Mouse (Mus musculus): Measurements from ENCODE around the gene Tanc1. TPM values are rescaled to one million over a fixed set of nuclear protein-coding genes. Genes with fewer than 3 reads are reported as not detected.

Gene Tanc1
- polyA plus RNA-seq, 1 experiment: not detected

DNA sequence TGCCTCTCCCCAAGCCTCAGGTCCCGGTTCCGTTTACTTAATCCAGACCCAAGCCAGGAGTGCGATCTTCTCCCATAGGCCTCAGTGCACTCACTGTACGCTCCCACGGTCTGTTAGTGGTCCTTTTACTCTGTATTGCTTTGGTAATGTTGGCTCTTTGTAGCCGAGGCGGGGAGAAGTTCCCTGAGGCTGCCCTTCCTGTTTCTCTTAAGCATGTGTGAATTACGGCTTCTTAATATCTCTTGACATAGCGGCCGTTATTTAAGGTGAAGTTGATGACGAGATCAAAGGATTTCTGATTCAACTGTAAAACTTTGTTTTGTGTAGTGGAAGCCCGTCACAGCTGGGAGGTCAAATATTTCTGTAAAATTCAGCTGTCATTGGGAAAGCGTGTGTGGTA is 173.8 kb downstream of the Tanc1 start:
- H3K4me1 ChIP-seq (ENCODE audit: control insufficient read depth, insufficient read depth, low read length): no peaks in the 10 kb centered on the region
- TF ChIP-seq CTCF (IDR thresholded peaks at IDR 0.05; ENCODE audit: insufficient read depth, low read depth, low read length): no peak
- TF ChIP-seq POLR2A (IDR thresholded peaks at IDR 0.05; ENCODE audit: insufficient read depth, low read depth, low read length): no peak
- 92% methylated on average over 13 of the region's 13 CpGs for WGBS
- no peak overlapping the region for H3K4me3 ChIP-seq (ENCODE audit: insufficient read depth, low read depth, low read length)
- no peak overlapping the region for H3K27ac ChIP-seq (ENCODE audit: insufficient read depth, low read depth, low read length)

DNA sequence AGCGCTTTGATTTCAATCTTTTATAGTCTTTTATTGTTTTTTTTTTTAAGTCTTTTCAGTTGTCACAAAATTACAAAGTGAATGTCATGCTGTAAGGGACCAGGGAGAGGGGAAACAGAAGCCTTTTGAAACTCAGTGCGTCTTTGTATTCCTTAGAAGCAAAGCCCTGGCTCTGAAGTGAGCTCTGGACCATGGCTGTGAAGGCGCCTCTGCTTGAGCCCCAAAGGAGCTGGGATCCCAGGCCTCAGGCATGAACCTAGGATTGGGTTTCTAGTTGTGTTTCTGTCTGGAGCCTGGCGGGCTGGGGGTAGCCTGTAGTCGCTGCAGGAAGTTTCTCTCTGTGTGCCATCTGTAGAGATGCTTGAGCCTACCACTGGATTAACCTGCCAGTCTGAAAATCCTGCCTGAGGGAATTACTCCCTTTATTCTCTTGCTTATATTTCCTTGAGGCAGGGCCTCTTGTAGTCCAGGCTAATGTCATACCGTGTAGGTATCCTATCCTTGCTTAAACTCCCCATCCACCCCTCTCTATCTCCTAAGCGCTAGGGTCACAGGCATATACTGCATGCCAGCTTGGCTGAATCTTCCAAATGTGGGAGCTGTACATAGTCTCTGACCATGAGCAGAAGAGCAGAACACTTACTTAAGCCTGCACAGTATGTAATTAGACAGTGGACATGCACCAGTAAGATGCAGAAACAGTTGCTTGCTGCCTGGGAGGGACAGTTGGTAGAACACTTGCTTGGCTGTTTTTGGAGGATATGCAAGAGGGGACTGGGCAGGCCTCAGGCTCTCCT is 177.1 kb downstream of the Tanc1 start:
- TF ChIP-seq POLR2A (IDR thresholded peaks at IDR 0.05; ENCODE audit: insufficient read depth, low read depth, low read length): no peak
- TF ChIP-seq CTCF (IDR thresholded peaks at IDR 0.05; ENCODE audit: insufficient read depth, low read depth, low read length): no peak
- Histone ChIP-seq H3K4me3 (ENCODE audit: insufficient read depth, low read depth, low read length) (no peak overlapping the region), H3K4me1 (ENCODE audit: control insufficient read depth, insufficient read depth, low read length) (no peaks in the 10 kb centered on the region), H3K27ac (ENCODE audit: insufficient read depth, low read depth, low read length) (no peak overlapping the region)
- WGBS: 80% methylated on average over 7 of the region's 7 CpGs

DNA sequence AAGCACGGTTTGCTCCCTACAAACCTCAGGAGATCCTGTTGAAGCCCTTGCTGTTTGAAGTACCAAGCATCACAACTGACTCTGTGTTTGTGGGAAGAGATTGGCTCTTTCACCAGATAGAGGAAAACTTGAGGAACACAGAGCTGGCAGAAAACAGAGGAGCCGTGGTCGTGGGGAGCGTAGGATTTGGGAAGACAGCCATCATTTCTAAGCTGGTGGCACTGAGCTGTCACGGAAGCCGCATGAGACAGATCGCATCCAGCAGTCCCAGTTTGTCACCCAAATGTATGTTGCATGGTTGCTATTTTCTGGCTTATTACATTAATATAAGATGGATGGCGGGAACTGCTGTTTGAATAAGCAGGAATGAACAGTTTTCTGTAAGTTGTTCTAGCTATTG is 179.8 kb downstream of the Tanc1 start:
- H3K4me1 ChIP-seq (ENCODE audit: control insufficient read depth, insufficient read depth, low read length): no peaks in the 10 kb centered on the region
- TF ChIP-seq CTCF (IDR thresholded peaks at IDR 0.05; ENCODE audit: insufficient read depth, low read depth, low read length): no peak
- TF ChIP-seq POLR2A (IDR thresholded peaks at IDR 0.05; ENCODE audit: insufficient read depth, low read depth, low read length): no peak
- H3K27ac ChIP-seq (ENCODE audit: insufficient read depth, low read depth, low read length): no peak overlapping the region
- H3K4me3 ChIP-seq (ENCODE audit: insufficient read depth, low read depth, low read length): no peak overlapping the region
- 88% methylated on average over 8 of the region's 8 CpGs for WGBS

DNA sequence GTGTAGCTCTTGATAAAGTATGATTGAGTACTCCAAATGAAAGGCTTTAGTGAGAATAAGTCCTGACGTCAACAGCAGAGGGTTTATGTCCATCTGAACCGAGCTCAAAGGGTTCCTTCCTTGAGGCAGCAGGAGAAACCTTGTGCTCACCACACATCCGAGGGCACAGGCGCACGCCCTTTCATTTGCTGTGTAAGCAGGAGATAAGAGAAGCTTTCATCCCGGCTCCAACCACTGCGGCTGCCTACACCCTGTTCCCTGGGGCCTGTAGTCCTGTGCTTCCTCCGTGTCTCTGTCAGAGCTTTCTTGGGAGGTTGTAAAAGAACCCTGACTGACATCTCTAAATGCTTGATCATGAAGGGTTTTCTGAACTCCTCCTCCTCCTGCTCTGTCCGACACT is 181.5 kb downstream of the Tanc1 start:
- no peak for TF ChIP-seq POLR2A (IDR thresholded peaks at IDR 0.05; ENCODE audit: insufficient read depth, low read depth, low read length)
- no peak for TF ChIP-seq CTCF (IDR thresholded peaks at IDR 0.05; ENCODE audit: insufficient read depth, low read depth, low read length)
- Histone ChIP-seq H3K4me1 (ENCODE audit: control insufficient read depth, insufficient read depth, low read length) (no peaks in the 10 kb centered on the region), H3K4me3 (ENCODE audit: insufficient read depth, low read depth, low read length) (no peak overlapping the region), H3K27ac (ENCODE audit: insufficient read depth, low read depth, low read length) (no peak overlapping the region)
- WGBS: 88% methylated on average over 9 of the region's 9 CpGs

DNA sequence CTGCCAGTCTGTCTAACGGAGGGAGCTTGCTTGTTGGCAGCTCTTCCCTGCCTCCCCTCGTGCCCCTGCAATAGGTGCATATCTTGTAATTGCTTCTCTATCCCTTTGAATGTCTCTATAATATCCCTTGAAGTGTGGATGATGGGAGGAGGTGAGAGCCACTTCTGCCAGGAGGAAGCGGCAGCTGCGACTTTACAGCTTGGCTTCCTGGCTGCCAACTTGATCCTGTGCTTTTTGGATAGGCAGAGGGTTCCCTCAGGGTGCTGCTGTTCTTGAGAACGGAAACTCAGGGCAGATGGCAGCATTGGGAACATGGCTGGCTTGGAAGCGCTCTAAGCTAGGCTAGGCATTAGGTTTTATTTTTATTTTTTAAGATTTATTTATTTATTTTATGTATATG is 183.0 kb downstream of the Tanc1 start:
- TF ChIP-seq CTCF (IDR thresholded peaks at IDR 0.05; ENCODE audit: insufficient read depth, low read depth, low read length) (no peak), POLR2A (IDR thresholded peaks at IDR 0.05; ENCODE audit: insufficient read depth, low read depth, low read length) (no peak)
- no peak overlapping the region for H3K27ac ChIP-seq (ENCODE audit: insufficient read depth, low read depth, low read length)
- H3K4me1 ChIP-seq (ENCODE audit: control insufficient read depth, insufficient read depth, low read length): no peaks in the 10 kb centered on the region
- WGBS: 86% methylated on average over 6 of the region's 6 CpGs
- no peak overlapping the region for H3K4me3 ChIP-seq (ENCODE audit: insufficient read depth, low read depth, low read length)

DNA sequence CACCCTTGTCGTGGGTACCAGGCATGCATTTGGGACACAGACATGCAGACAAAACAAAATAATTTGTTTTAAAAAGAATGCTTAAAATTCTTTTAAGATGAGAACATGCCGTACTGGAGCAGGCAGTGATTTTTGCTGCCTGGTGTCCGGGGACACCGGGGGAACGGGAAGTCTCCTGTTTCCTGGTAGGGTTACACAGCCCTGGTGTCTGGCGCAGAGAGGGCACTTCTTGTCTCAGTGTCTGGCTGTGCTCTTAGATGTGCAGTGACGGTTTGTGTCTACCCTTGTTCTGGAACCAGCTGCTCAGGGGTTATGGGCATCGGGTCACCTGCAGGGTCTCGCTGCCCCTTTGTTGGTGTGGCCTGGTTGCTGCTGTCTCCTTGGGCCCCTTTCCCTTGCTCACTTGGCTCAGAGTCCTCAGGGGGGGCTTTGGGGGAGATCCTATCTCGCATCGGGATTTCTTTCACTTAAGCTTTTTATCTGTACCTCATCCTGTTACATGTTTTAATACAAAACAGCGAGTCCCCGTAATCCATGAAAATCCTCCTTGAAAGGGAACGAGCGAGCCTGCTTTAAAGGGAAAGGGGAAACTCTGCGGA is 187.2 kb downstream of the Tanc1 start:
- Histone ChIP-seq H3K4me1 (ENCODE audit: control insufficient read depth, insufficient read depth, low read length) (no peaks in the 10 kb centered on the region), H3K4me3 (ENCODE audit: insufficient read depth, low read depth, low read length) (no peak overlapping the region), H3K27ac (ENCODE audit: insufficient read depth, low read depth, low read length) (no peak overlapping the region)
- WGBS: 82% methylated on average over 16 of the region's 16 CpGs
- TF ChIP-seq POLR2A (IDR thresholded peaks at IDR 0.05; ENCODE audit: insufficient read depth, low read depth, low read length): no peak
- no peak for TF ChIP-seq CTCF (IDR thresholded peaks at IDR 0.05; ENCODE audit: insufficient read depth, low read depth, low read length)

DNA sequence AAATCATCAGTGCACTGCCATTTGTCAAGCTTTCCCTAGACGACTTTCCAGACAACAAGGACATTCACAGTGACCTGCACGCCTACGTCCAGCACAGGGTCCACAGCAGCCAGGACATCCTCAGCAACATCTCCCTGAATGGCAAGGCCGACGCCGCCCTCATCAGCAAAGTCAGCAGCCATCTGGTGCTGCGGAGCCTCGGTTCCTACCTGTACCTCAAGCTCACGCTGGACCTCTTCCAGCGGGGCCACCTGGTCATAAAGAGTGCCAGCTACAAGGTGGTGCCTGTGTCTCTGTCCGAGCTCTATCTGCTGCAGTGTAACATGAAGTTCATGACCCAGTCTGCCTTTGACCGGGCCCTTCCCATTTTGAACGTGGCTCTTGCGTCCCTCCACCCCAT is 187.7 kb downstream of the Tanc1 start:
- H3K27ac ChIP-seq (ENCODE audit: insufficient read depth, low read depth, low read length): no peak overlapping the region
- H3K4me1 ChIP-seq (ENCODE audit: control insufficient read depth, insufficient read depth, low read length): no peaks in the 10 kb centered on the region
- TF ChIP-seq CTCF (IDR thresholded peaks at IDR 0.05; ENCODE audit: insufficient read depth, low read depth, low read length): no peak
- no peak for TF ChIP-seq POLR2A (IDR thresholded peaks at IDR 0.05; ENCODE audit: insufficient read depth, low read depth, low read length)
- no peak overlapping the region for H3K4me3 ChIP-seq (ENCODE audit: insufficient read depth, low read depth, low read length)
- WGBS: 91% methylated on average over 14 of the region's 14 CpGs

DNA sequence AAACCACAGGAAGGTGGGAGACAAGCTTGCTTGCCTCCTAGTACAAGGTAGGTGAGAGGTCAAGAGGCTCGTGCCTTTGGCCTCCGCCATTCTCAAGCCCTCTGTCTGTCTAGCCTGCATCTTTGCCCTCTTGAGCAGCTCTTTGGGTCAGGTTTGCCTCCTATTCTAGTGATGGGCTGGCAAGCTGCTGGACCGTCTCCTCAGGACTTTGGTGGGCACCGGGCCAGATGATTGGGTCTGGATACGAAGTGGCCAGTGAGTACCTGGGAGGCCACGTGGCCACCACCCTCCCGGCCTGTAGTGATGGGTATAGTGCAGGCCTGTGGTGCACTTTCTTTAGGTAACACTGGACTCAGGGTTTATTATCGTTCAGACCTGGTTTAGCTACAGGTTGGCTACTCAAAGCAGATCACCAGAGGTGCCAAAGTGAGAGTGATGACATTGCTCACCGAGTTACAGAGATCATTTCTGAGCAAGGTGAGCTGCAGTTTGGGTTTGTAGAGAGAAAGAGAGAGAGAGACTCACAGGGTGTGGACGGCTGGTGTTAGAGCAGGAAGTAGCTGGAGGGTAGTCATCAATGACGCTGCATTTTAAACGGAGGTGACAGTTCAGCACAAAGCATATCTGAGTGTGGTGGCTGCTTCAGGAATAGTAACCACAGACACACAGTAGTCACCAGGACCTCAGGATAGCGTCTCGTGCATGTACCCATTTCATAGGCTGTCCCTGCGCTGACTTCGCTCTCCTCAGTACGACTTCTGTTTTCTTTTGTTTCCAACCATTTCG is 188.8 kb downstream of the Tanc1 start:
- H3K27ac ChIP-seq (ENCODE audit: insufficient read depth, low read depth, low read length): no peak overlapping the region
- WGBS: 96% methylated on average over 18 of the region's 18 CpGs
- H3K4me3 ChIP-seq (ENCODE audit: insufficient read depth, low read depth, low read length): no peak overlapping the region
- no peak for TF ChIP-seq CTCF (IDR thresholded peaks at IDR 0.05; ENCODE audit: insufficient read depth, low read depth, low read length)
- TF ChIP-seq POLR2A (IDR thresholded peaks at IDR 0.05; ENCODE audit: insufficient read depth, low read depth, low read length): no peak
- no peaks in the 10 kb centered on the region for H3K4me1 ChIP-seq (ENCODE audit: control insufficient read depth, insufficient read depth, low read length)
